Mouse (Mus musculus): ENCODE results near the gene Hs6st1.

DNA sequence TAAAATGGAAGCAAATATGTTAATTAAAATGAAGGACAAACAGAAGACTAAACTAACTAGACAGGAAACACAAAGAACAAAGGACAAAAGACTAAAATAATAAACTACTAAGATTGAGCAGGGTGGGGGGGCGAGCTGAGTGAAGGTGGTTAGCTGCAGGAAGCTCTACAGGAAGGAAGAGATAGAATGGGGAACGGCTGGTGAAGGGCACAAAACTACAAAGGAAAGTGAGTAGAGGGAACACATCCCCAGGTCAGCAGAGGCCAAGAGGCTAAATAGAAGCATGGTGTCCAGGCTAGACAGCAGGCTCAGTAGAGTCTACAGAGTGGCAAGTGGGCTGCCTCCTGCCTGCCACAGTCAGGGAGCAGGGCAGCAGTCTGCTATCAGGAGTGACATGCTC lies 80.6 kb downstream of the Hs6st1 start:
- TF ChIP-seq CTCF (IDR thresholded peaks at IDR 0.05; ENCODE audit: low read depth) (no peak), EP300 (IDR thresholded peaks at IDR 0.05; ENCODE audit: low read depth) (no peak)

Measured in heart, postnatal 0 days (tissue).